Mouse (Mus musculus): Measurements from ENCODE around the gene Gm10681. TPM values are rescaled to one million over a fixed set of nuclear protein-coding genes. Genes with fewer than 3 reads are reported as not detected.

The Gm10681 gene
- not detected for polyA plus RNA-seq (2014; fragmentation: Illumina TruSeq; extraction: RNeasy Lipid Tissue Mini Kit (QIAGEN cat#74804); ENCODE audit: low read depth, low replicate concordance)

GRCm38 (mm10) chr3:98588707-98589106, at the start of gene Gm10681:
Gene Gm10681, minus strand, starts transcription at chr3:98588807.

GRCm38 (mm10) chr3:98630152-98630551, 41.5 kb upstream of the Gm10681 start, which contains the start of gene Hsd3b5:
Gene Hsd3b5, minus strand, starts transcription at chr3:98630252.

GRCm38 (mm10) chr3:98510414-98510813, 78.2 kb downstream of the Gm10681 start, which contains the start of gene Hsd3b4:
Gene Hsd3b4, minus strand, starts transcription at chr3:98510514.

Other genes with a start within 250 kb of the Gm10681 start
- 3.9 TPM for gene Phgdh, start 248.8 kb downstream of the Gm10681 start, polyA plus RNA-seq (2014; fragmentation: Illumina TruSeq; extraction: RNeasy Lipid Tissue Mini Kit (QIAGEN cat#74804); ENCODE audit: low read depth, low replicate concordance)
- 7.0 TPM for gene Zfp697, start 206.3 kb downstream of the Gm10681 start, polyA plus RNA-seq (2014; fragmentation: Illumina TruSeq; extraction: RNeasy Lipid Tissue Mini Kit (QIAGEN cat#74804); ENCODE audit: low read depth, low replicate concordance)
- gene Gm4450, start 131.7 kb downstream of the Gm10681 start, polyA plus RNA-seq (2014; fragmentation: Illumina TruSeq; extraction: RNeasy Lipid Tissue Mini Kit (QIAGEN cat#74804); ENCODE audit: low read depth, low replicate concordance) = not detected
- not detected for gene Hsd3b4, start 78.3 kb downstream of the Gm10681 start, polyA plus RNA-seq (2014; fragmentation: Illumina TruSeq; extraction: RNeasy Lipid Tissue Mini Kit (QIAGEN cat#74804); ENCODE audit: low read depth, low replicate concordance)
- gene Hsd3b5, start 41.4 kb upstream of the Gm10681 start, polyA plus RNA-seq (2014; fragmentation: Illumina TruSeq; extraction: RNeasy Lipid Tissue Mini Kit (QIAGEN cat#74804); ENCODE audit: low read depth, low replicate concordance) = not detected
- not detected for gene Hsd3b2, start 135.7 kb upstream of the Gm10681 start, polyA plus RNA-seq (2014; fragmentation: Illumina TruSeq; extraction: RNeasy Lipid Tissue Mini Kit (QIAGEN cat#74804); ENCODE audit: low read depth, low replicate concordance)
- not detected for gene Hsd3b3, start 174.3 kb upstream of the Gm10681 start, polyA plus RNA-seq (2014; fragmentation: Illumina TruSeq; extraction: RNeasy Lipid Tissue Mini Kit (QIAGEN cat#74804); ENCODE audit: low read depth, low replicate concordance)
- 34.9 TPM for gene Hsd3b6, start 225.6 kb upstream of the Gm10681 start, polyA plus RNA-seq (2014; fragmentation: Illumina TruSeq; extraction: RNeasy Lipid Tissue Mini Kit (QIAGEN cat#74804); ENCODE audit: low read depth, low replicate concordance)